Mouse (Mus musculus): ENCODE results near the gene Olfr1350. TPM values are rescaled to one million over a fixed set of nuclear protein-coding genes. Genes with fewer than 3 reads are reported as not detected.
"Not testable (repeated sequence)": the region's sequence is repeated elsewhere in the genome, so short reads cannot be mapped to it uniquely, and the experiment has no call there.

Olfr1350 gene
- polyA plus RNA-seq (2015; fragmentation: Nextera tagmentation; extraction: Ambion mirVana) = not detected in 2 replicates

GRCm38 (mm10) chr7:6564541-6564940 is at the start of gene Olfr1350:
Gene Olfr1350, plus strand, starts transcription at chr7:6564841.
- ATAC-seq = no peak
- H3K4me1 ChIP-seq (ENCODE audit: control insufficient read depth, insufficient read depth, low read length) = no peaks in the 10 kb centered on the region
- H3K27me3 ChIP-seq (replicated peaks; ENCODE audit: control insufficient read depth, insufficient read depth, low read length) = no peaks in the 10 kb centered on the region
- no peaks in the 10 kb centered on the region for H3K36me3 ChIP-seq (ENCODE audit: control insufficient read depth, insufficient read depth, low read length)
- H3K9me3 ChIP-seq (ENCODE audit: control insufficient read depth, low read length) = no peaks in the 10 kb centered on the region
- no peak within 1 kb of the TSS for H3K27ac ChIP-seq (ENCODE audit: low read length)
- no peak within 1 kb of the TSS for H3K4me2 ChIP-seq (ENCODE audit: low read depth, low read length)
- no peak within 1 kb of the TSS for H3K4me3 ChIP-seq (ENCODE audit: low read length)
- H3K9ac ChIP-seq (ENCODE audit: low read depth, low read length) = no peak within 1 kb of the TSS

- Histone ChIP-seq H3K4me2 (ENCODE audit: low read depth, low read length) (no peak overlapping the region), H3K4me1 (ENCODE audit: control insufficient read depth, insufficient read depth, low read length) (no peaks in the 10 kb centered on the region), H3K9me3 (ENCODE audit: control insufficient read depth, low read length) (peaks cover 6% of the 10 kb centered on the region), H3K27ac (ENCODE audit: low read length) (no peak overlapping the region), H3K36me3 (ENCODE audit: control insufficient read depth, insufficient read depth, low read length) (no peaks in the 10 kb centered on the region), H3K4me3 (ENCODE audit: low read length) (no peak overlapping the region), H3K27me3 (replicated peaks; ENCODE audit: control insufficient read depth, insufficient read depth, low read length) (no peaks in the 10 kb centered on the region), H3K9ac (ENCODE audit: low read depth, low read length) (no peak overlapping the region)
- no peak for ATAC-seq
- 15% methylated on average over 1 of the region's 1 CpGs for WGBS
Observed at GRCm38 (mm10) chr7:6521666-6522065, 43.0 kb upstream of the Olfr1350 start.

- Histone ChIP-seq H3K27ac (ENCODE audit: low read length) (no peak within 1 kb of the TSS), H3K4me2 (ENCODE audit: low read depth, low read length) (no peak within 1 kb of the TSS), H3K4me1 (ENCODE audit: control insufficient read depth, insufficient read depth, low read length) (no peaks in the 10 kb centered on the region), H3K9ac (ENCODE audit: low read depth, low read length) (no peak within 1 kb of the TSS), H3K27me3 (replicated peaks; ENCODE audit: control insufficient read depth, insufficient read depth, low read length) (no peaks in the 10 kb centered on the region), H3K36me3 (ENCODE audit: control insufficient read depth, insufficient read depth, low read length) (no peaks in the 10 kb centered on the region), H3K9me3 (ENCODE audit: control insufficient read depth, low read length) (peaks cover 9% of the 10 kb centered on the region), H3K4me3 (ENCODE audit: low read length) (no peak within 1 kb of the TSS)
- 80% methylated on average over 5 of the region's 5 CpGs for WGBS
- ATAC-seq = no peak
Observed at GRCm38 (mm10) chr7:6522850-6523249, 41.8 kb upstream of the Olfr1350 start, which contains the start of gene Olfr1349. Gene Olfr1349, minus strand, starts transcription at chr7:6522950.

GRCm38 (mm10) chr7:6525001-6525400 is 39.6 kb upstream of the Olfr1350 start:
- no peak overlapping the region for H3K9ac ChIP-seq (ENCODE audit: low read depth, low read length)
- H3K27ac ChIP-seq (ENCODE audit: low read length) = no peak overlapping the region
- WGBS = 58% methylated on average over 3 of the region's 3 CpGs
- H3K9me3 ChIP-seq (ENCODE audit: control insufficient read depth, low read length) = peaks cover 3% of the 10 kb centered on the region; the same call in 1 of the 2 replicates
- H3K36me3 ChIP-seq (ENCODE audit: control insufficient read depth, insufficient read depth, low read length) = no peaks in the 10 kb centered on the region
- ATAC-seq = no peak
- H3K4me3 ChIP-seq (ENCODE audit: low read length) = no peak overlapping the region
- H3K27me3 ChIP-seq (replicated peaks; ENCODE audit: control insufficient read depth, insufficient read depth, low read length) = no peaks in the 10 kb centered on the region
- no peak overlapping the region for H3K4me2 ChIP-seq (ENCODE audit: low read depth, low read length)
- no peaks in the 10 kb centered on the region for H3K4me1 ChIP-seq (ENCODE audit: control insufficient read depth, insufficient read depth, low read length)

- Histone ChIP-seq H3K27me3 (replicated peaks; ENCODE audit: control insufficient read depth, insufficient read depth, low read length) (no peaks in the 10 kb centered on the region), H3K4me2 (ENCODE audit: low read depth, low read length) (no peak overlapping the region), H3K9me3 (ENCODE audit: control insufficient read depth, low read length) (peaks cover 3% of the 10 kb centered on the region; the same call in 1 of the 2 replicates), H3K27ac (ENCODE audit: low read length) (no peak overlapping the region), H3K4me3 (ENCODE audit: low read length) (no peak overlapping the region), H3K9ac (ENCODE audit: low read depth, low read length) (no peak overlapping the region), H3K36me3 (ENCODE audit: control insufficient read depth, insufficient read depth, low read length) (no peaks in the 10 kb centered on the region), H3K4me1 (ENCODE audit: control insufficient read depth, insufficient read depth, low read length) (no peaks in the 10 kb centered on the region)
- 63% methylated on average over 5 of the region's 5 CpGs for WGBS
- no peak for ATAC-seq
Observed at GRCm38 (mm10) chr7:6526141-6526540, 38.5 kb upstream of the Olfr1350 start.

GRCm38 (mm10) chr7:6586096-6586759 is 21.6 kb downstream of the Olfr1350 start:
- no peak overlapping the region for H3K27ac ChIP-seq (ENCODE audit: low read length)
- 49% methylated on average over 8 of the region's 8 CpGs for WGBS
- no peaks in the 10 kb centered on the region for H3K9me3 ChIP-seq (ENCODE audit: control insufficient read depth, low read length)
- no peaks in the 10 kb centered on the region for H3K4me1 ChIP-seq (ENCODE audit: control insufficient read depth, insufficient read depth, low read length)
- no peak overlapping the region for H3K4me3 ChIP-seq (ENCODE audit: low read length)
- ATAC-seq = no peak
- no peak overlapping the region for H3K9ac ChIP-seq (ENCODE audit: low read depth, low read length)
- H3K27me3 ChIP-seq (replicated peaks; ENCODE audit: control insufficient read depth, insufficient read depth, low read length) = no peaks in the 10 kb centered on the region
- H3K4me2 ChIP-seq (ENCODE audit: low read depth, low read length) = no peak overlapping the region
- H3K36me3 ChIP-seq (ENCODE audit: control insufficient read depth, insufficient read depth, low read length) = no peaks in the 10 kb centered on the region

- not testable (repeated sequence) for H3K4me2 ChIP-seq (ENCODE audit: low read depth, low read length); H3K27ac ChIP-seq (ENCODE audit: low read length); ATAC-seq; H3K9me3 ChIP-seq (ENCODE audit: control insufficient read depth, low read length); H3K27me3 ChIP-seq (replicated peaks; ENCODE audit: control insufficient read depth, insufficient read depth, low read length); H3K4me1 ChIP-seq (ENCODE audit: control insufficient read depth, insufficient read depth, low read length); H3K9ac ChIP-seq (ENCODE audit: low read depth, low read length); H3K4me3 ChIP-seq (ENCODE audit: low read length); H3K36me3 ChIP-seq (ENCODE audit: control insufficient read depth, insufficient read depth, low read length)
- 80% methylated on average over 13 of the region's 13 CpGs for WGBS
Observed at GRCm38 (mm10) chr7:6588766-6589165, 24.1 kb downstream of the Olfr1350 start.

GRCm38 (mm10) chr7:6603331-6603730 is 38.7 kb downstream of the Olfr1350 start:
- H3K4me3 ChIP-seq (ENCODE audit: low read length) = no peak overlapping the region
- no peaks in the 10 kb centered on the region for H3K9me3 ChIP-seq (ENCODE audit: control insufficient read depth, low read length)
- no peaks in the 10 kb centered on the region for H3K4me1 ChIP-seq (ENCODE audit: control insufficient read depth, insufficient read depth, low read length)
- no peak overlapping the region for H3K9ac ChIP-seq (ENCODE audit: low read depth, low read length)
- no peak for ATAC-seq
- no peaks in the 10 kb centered on the region for H3K36me3 ChIP-seq (ENCODE audit: control insufficient read depth, insufficient read depth, low read length)
- no peak overlapping the region for H3K4me2 ChIP-seq (ENCODE audit: low read depth, low read length)
- no peak overlapping the region for H3K27ac ChIP-seq (ENCODE audit: low read length)
- no peaks in the 10 kb centered on the region for H3K27me3 ChIP-seq (replicated peaks; ENCODE audit: control insufficient read depth, insufficient read depth, low read length)
- 83% methylated on average over 9 of the region's 9 CpGs for WGBS

All from intestine, embryonic 16.5 days (tissue).